Mouse (Mus musculus) spleen, postnatal 4 days (tissue): ENCODE data around the gene Leap2.
A peak's percentile ranks its signal among the peaks of the same experiment; 100 is the strongest.
"Not testable (repeated sequence)": the region's sequence is repeated elsewhere in the genome, so short reads cannot be mapped to it uniquely, and the experiment has no call there.

Experiments
- DNase-seq, 2 experiments: peaks; one replicate each; pipeline ENCODE4 v3.0.0; 2022; ENCODE audit warnings: low spot score in 2 of 2

The Leap2 gene

DNA sequence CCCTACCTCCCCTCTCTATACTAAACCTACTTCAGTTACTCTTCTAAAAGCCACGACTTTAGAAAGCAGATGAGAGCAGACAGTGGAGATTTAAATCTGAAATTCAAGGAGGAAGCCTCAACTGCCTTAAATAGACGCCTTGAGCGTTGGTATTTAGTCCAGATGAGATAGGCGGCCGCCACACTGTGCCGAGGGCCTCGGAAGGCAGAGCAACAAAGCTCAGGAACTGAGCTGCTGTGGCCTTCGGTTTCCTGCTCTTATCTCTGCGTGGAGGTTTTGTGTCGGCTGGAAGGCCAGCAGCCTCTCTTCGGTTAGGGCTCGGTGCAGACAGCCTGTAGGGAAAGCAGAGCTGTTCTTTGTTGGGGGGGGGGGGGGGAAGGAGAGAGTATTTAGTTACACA is 19.0 kb upstream of the Leap2 start:
- no peak for DNase-seq

DNA sequence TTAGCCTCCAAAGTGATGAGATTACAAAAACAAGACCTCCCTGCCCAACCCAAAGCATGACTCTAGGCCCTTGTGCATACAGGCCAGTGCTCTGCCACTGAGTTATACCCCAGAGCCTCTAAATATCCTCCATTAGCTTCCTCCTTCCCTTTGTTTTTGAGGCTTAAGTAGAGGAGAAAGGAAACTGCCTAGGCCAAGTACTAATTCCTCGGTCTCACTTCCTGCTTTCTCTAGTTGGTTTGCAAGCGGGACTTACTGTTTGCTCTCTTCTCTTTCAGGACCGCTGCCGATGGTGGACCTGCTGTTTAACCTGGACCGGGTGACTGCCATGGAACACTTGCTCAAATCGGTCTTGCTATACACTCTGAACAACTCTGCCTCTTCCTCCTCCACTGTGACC is 13.4 kb upstream of the Leap2 start:
- no peak for DNase-seq

GRCm38 (mm10) chr11:53435504-53435903 is 12.5 kb upstream of the Leap2 start:
- DNase-seq, result no peak

- no peak for DNase-seq
Measured at GRCm38 (mm10) chr11:53433057-53433456, 10.1 kb upstream of the Leap2 start.

DNA sequence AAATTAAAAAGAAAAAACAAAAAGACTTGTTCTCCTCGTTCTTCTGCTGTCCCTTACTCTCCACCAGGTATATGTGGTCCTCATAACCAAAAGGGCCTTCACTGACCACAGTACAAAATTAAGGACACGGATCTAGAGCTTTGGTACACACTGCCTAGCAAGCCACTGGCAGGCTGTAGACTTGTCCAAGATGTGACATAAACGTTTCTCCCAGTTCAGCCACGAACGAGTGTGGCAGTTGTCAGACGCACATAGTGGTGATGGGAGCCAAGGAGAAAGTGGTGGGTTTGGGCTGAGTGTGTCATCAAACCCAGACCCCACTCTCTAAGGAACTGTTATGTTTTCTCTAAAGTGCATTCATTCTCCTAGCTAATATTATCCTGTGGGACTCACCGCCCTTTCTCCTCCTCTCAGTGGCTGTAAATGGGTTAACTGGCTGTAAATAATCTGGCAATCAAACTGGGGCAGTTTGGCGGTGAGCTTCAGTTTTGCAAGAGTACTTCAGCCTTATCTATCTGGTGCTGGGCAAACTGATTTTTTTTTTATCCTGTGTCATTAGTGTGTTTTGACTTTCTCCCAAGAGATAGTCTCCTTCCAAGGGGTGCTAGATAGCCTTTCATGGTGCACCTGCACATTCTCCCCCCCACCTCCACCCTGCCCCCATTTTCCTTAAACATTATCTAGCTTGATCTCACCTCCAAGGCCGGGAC is 8.5 kb upstream of the Leap2 start:
- peak in 1 of 2 experiments; percentile 66 for DNase-seq

- peak; percentile 98 to 99 for DNase-seq
Measured at GRCm38 (mm10) chr11:53430670-53431346, 7.8 kb upstream of the Leap2 start, which contains the start of the genes Uqcrq and Gdf9. Gene Uqcrq, minus strand, starts transcription at chr11:53430831. Gene Gdf9, plus strand, starts transcription at chr11:53431023.

- no peak for DNase-seq
Measured at GRCm38 (mm10) chr11:53430300-53430669, 7.3 kb upstream of the Leap2 start.

GRCm38 (mm10) chr11:53429182-53429581 is 6.2 kb upstream of the Leap2 start:
- no peak for DNase-seq

DNA sequence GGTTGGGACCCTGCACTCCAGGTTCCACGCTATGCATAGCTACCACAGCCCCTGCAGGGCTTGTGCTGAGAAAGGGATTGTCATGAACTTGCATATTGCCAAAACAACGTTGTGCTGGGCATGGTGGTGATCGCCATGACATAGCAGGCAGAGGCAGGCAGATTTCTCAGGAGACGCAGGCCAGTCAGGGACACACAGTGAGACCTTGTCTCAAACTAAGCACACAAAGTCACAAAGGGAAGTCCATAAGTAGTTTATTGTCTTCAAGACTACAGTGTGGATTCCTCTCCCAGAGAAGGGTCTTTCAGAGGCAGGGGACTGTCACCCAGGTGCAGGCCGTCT is 5.7 kb upstream of the Leap2 start:
- DNase-seq, result no peak

GRCm38 (mm10) chr11:53427993-53428715 is 5.2 kb upstream of the Leap2 start:
- no peak for DNase-seq

GRCm38 (mm10) chr11:53426914-53427313 is 3.9 kb upstream of the Leap2 start:
- DNase-seq, result not testable (repeated sequence)

- DNase-seq, result no peak
Measured at GRCm38 (mm10) chr11:53425711-53426255, 2.8 kb upstream of the Leap2 start.

DNA sequence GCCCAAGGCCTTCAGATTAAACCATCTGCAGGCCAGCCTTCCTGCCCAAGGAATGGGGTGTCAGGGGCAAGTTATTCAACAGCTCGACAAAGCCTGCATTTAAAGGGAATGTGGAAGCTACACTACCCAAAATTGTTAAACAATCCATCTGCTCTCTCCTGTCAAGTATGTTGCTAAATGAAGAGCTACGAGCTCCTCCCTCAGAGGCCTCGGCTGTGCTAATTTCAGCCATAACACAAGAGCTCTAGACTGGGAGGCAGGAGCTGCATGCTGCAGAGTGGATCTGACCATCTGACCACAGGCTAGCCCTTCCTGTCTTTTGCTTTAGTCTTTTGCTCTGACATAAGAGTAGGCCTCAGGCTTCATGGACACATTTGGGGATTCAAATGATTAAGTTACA is 2.3 kb upstream of the Leap2 start:
- no peak for DNase-seq

GRCm38 (mm10) chr11:53424826-53425225 is 1.9 kb upstream of the Leap2 start:
- no peak for DNase-seq

DNA sequence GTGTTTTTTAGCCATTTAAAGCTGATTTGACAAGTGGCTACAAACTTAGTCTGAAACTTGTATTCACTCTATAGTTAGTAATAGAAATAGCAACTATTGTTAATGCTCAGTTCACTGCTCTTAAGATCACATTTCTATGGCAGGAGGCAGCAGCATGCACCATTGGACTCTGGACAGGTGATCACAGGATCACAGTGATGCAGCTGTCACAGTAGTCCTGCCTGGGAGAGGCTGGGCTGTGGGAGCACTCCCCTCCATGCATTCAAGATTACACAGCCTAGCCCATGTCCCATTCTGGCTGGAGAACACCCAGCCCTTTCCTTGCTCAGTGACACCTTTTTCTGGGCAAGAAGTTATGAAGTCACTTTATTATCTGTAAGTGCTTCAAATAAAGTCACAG is 4.9 kb downstream of the Leap2 start:
- no peak for DNase-seq

DNA sequence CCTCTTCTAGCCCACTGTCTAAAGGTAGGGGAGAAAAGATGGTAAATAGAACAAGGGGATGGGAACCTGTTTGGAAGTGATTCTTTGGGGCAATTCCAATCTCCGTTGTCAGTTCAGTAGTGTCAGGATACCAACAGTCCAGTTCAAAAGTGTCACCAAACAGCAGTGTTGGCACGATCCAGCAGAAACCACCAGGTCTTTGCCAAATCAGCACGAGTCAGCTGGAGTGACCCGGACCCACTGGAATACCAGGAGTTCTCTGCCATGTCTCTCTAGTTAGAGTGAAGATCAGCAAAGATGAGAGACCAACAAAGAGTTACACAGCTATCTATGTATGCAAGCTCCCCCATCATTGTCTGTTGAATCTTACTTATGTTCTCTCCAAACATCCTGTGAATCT is 9.1 kb downstream of the Leap2 start:
- no peak for DNase-seq

DNA sequence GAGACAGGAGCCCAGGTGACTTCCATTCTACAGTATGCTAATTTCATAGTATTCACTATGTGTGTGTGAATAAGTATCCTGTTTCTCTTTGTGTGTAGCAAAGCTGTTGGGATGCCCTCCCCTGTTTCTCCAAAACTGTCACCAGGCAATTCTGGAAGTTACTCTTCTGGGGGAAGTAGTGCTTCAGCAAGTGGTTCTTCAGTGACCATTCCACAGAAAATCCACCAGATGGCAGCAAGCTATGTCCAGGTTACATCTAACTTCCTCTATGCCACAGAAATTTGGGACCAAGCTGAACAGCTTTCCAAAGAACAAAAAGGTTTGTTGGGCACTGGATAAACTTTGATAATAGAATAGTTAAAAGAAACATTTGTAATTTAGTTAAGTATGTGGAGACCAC is 11.2 kb downstream of the Leap2 start:
- DNase-seq, result no peak

DNA sequence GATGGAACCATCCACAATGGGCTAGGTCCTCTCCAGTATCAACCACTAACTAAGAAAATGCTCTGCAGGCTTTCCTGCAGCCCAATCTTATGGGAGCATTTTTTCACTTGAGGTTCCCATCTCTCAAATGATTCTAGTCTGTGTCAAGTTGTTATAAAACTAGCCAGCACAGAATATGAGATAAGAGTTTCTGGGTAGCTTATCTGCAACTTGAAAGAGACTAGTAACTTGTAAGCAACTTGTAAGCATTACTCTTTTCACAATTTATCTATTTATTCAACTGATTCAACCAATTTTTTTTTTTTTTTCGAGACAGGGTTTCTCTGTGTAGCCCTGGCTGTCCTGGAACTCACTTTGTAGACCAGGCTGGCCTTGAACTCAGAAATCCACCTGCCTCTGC is 19.3 kb downstream of the Leap2 start:
- no peak for DNase-seq

DNA sequence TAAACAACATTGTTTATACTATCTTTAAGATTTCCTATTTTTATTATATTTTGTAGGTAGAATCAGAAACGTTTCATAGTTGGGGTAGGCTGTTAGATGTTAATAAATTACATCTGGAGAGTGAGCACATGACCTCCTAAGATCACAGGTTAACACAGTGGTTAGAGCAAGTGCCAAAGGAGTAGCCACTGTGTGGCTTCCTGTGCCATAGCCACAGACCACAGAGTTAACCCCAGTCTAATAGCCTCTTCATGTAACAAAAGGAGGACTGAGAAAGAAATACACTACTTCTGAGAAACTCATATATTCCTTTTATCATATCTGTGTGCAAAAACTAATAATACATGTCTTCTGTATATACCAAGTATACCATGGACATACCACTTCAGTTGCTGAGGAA is 29.1 kb downstream of the Leap2 start:
- DNase-seq, result no peak

- DNase-seq, result no peak
Measured at GRCm38 (mm10) chr11:53383758-53384428, 39.1 kb downstream of the Leap2 start.

DNA sequence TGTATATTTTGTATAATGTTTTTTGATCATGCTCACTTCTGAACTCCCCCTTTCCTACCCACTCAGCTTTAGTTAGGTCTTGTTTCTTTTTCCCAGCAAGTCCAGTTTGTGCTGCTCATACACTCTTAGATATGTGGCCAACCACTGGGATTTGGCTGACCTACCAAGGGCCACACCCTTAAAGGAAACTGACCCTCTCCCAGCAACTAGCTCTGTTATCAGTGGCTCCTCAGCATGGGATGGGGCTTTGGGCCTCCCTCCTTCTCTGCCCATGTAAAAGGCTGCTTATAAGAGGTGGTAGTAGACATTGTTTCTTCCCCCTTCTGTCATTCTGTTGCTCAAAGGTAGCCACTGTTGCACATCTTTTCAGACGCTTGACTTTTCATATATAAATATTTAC is 44.1 kb downstream of the Leap2 start:
- no peak for DNase-seq
